Mouse (Mus musculus): ENCODE measurements at regions not wholly inside any gene's neighbourhood (a gene's known extent, or its start where the extent isn't known, plus 50 kb on each side); places are given as distances from the start of the nearest gene placed in this dataset.

- no peak for ATAC-seq (ENCODE audit: insufficient number of reproducible peaks, low FRiP score, low TSS enrichment, low read depth)
- H3K27ac ChIP-seq (replicated peaks; ENCODE audit: low read depth, low read length): no peak overlapping the region
- H3K4me1 ChIP-seq (ENCODE audit: control insufficient read depth, insufficient read depth, low read length): no peaks in the 10 kb centered on the region
- no peak for DNase-seq (ENCODE audit: low spot score)
- no peak overlapping the region for H3K4me3 ChIP-seq (ENCODE audit: low read depth, low read length)
- H3K4me2 ChIP-seq (ENCODE audit: low read depth, severe bottlenecking): no peak overlapping the region
- H3K36me3 ChIP-seq (ENCODE audit: control insufficient read depth, insufficient read depth, low read length): no peaks in the 10 kb centered on the region
- no peaks in the 10 kb centered on the region for H3K9me3 ChIP-seq (ENCODE audit: control insufficient read depth, low read length)
- 53% methylated on average over 2 of the region's 2 CpGs for WGBS
- H3K9ac ChIP-seq (ENCODE audit: low read length): no peak overlapping the region
- no peaks in the 10 kb centered on the region for H3K27me3 ChIP-seq (ENCODE audit: control insufficient read depth, insufficient read depth, low read length)
Measured at GRCm38 (mm10) chr15:62524628-62525027, 1320.3 kb downstream of the Gsdmc2 start.

DNA sequence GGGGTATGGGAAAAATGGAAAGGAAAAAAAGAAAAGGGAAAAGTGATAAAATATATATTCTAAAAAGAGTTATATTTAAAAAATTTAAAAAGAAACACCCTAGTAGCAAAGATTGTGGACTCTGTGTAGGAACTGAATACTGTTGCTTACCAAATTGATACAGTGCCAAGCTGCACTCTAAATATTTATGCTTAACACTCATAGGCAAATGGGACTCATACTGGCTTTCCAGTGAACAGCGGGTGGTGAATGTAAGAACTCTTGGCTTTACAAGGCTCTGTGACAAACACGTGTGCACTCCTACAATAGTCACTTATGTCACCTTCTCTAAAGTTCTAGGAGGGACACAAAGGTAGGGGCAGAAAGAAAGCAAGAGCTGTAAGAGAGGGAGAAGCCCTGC lies 1320.8 kb downstream of the Gsdmc2 start:
- no peak for ATAC-seq (ENCODE audit: insufficient number of reproducible peaks, low FRiP score, low TSS enrichment, low read depth)
- Histone ChIP-seq H3K27ac (replicated peaks; ENCODE audit: low read depth, low read length) (no peak overlapping the region), H3K9me3 (ENCODE audit: control insufficient read depth, low read length) (no peaks in the 10 kb centered on the region), H3K4me2 (ENCODE audit: low read depth, severe bottlenecking) (no peak overlapping the region), H3K36me3 (ENCODE audit: control insufficient read depth, insufficient read depth, low read length) (no peaks in the 10 kb centered on the region), H3K27me3 (ENCODE audit: control insufficient read depth, insufficient read depth, low read length) (no peaks in the 10 kb centered on the region), H3K9ac (ENCODE audit: low read length) (no peak overlapping the region), H3K4me3 (ENCODE audit: low read depth, low read length) (no peak overlapping the region), H3K4me1 (ENCODE audit: control insufficient read depth, insufficient read depth, low read length) (no peaks in the 10 kb centered on the region)
- no peak for DNase-seq (ENCODE audit: low spot score)
- 72% methylated on average over 2 of the region's 2 CpGs for WGBS

DNA sequence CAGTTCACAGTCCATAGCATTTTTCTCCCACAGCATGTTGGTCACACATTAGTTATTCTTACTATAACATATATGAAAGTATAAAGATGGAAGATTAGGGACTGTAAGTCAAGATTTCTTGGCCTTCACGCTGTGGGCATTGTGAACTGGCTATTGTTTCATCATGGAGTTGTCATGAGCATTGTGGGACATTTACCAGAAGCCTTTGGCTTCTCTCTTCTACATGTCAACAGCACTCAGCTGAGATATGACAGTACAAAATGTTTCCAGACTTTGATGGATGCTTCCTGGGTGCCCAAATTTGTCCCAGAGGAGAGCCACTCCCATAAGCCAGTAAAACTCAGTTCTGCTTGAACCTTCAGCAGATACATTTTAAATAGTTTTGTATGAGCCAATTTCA lies 1331.5 kb downstream of the Gsdmc2 start:
- H3K9me3 ChIP-seq (ENCODE audit: control insufficient read depth, low read length): no peaks in the 10 kb centered on the region
- H3K27me3 ChIP-seq (ENCODE audit: control insufficient read depth, insufficient read depth, low read length): no peaks in the 10 kb centered on the region
- ATAC-seq (ENCODE audit: insufficient number of reproducible peaks, low FRiP score, low TSS enrichment, low read depth) (no peak), DNase-seq (ENCODE audit: low spot score) (no peak)
- H3K27ac ChIP-seq (replicated peaks; ENCODE audit: low read depth, low read length): no peak overlapping the region
- no peaks in the 10 kb centered on the region for H3K36me3 ChIP-seq (ENCODE audit: control insufficient read depth, insufficient read depth, low read length)
- H3K9ac ChIP-seq (ENCODE audit: low read length): no peak overlapping the region
- 89% methylated on average over 1 of the region's 1 CpGs for WGBS
- no peak overlapping the region for H3K4me2 ChIP-seq (ENCODE audit: low read depth, severe bottlenecking)
- no peak overlapping the region for H3K4me3 ChIP-seq (ENCODE audit: low read depth, low read length)
- no peaks in the 10 kb centered on the region for H3K4me1 ChIP-seq (ENCODE audit: control insufficient read depth, insufficient read depth, low read length)

DNA sequence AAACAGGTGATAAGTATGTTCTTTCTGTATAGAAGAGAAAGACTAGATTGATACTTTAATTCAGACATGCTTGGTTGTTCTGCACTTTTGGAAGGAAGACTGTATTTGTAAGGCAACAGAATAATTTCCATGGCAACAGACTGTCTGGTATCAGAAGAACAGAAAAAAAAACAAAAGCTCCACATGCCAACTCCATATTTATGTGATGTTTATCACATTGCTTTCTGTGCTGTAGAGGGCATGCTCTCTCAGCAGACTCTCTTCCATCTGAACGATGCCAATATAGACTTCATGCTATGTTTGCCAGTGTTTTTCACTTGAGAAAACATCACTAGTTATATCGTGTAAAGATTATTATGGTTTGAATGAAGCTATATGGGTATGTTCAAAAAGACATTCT lies 1333.5 kb downstream of the Gsdmc2 start:
- Histone ChIP-seq H3K4me3 (ENCODE audit: low read depth, low read length) (no peak overlapping the region), H3K36me3 (ENCODE audit: control insufficient read depth, insufficient read depth, low read length) (no peaks in the 10 kb centered on the region), H3K9me3 (ENCODE audit: control insufficient read depth, low read length) (no peaks in the 10 kb centered on the region), H3K27ac (replicated peaks; ENCODE audit: low read depth, low read length) (no peak overlapping the region), H3K27me3 (ENCODE audit: control insufficient read depth, insufficient read depth, low read length) (no peaks in the 10 kb centered on the region), H3K9ac (ENCODE audit: low read length) (no peak overlapping the region), H3K4me1 (ENCODE audit: control insufficient read depth, insufficient read depth, low read length) (no peaks in the 10 kb centered on the region), H3K4me2 (ENCODE audit: low read depth, severe bottlenecking) (no peak overlapping the region)
- DNase-seq (ENCODE audit: low spot score) (no peak), ATAC-seq (ENCODE audit: insufficient number of reproducible peaks, low FRiP score, low TSS enrichment, low read depth) (no peak)
- 87% methylated on average over 2 of the region's 2 CpGs for WGBS

GRCm38 (mm10) chr15:62503866-62504265 lies 1341.1 kb downstream of the Gsdmc2 start:
- no peaks in the 10 kb centered on the region for H3K27me3 ChIP-seq (ENCODE audit: control insufficient read depth, insufficient read depth, low read length)
- H3K4me1 ChIP-seq (ENCODE audit: control insufficient read depth, insufficient read depth, low read length): peaks cover 6% of the 10 kb centered on the region; the same call in 1 of the 2 replicates
- H3K9me3 ChIP-seq (ENCODE audit: control insufficient read depth, low read length): no peaks in the 10 kb centered on the region
- WGBS: 57% methylated on average over 3 of the region's 3 CpGs
- H3K9ac ChIP-seq (ENCODE audit: low read length): no peak overlapping the region
- DNase-seq (ENCODE audit: low spot score) (no peak), ATAC-seq (ENCODE audit: insufficient number of reproducible peaks, low FRiP score, low TSS enrichment, low read depth) (no peak)
- H3K36me3 ChIP-seq (ENCODE audit: control insufficient read depth, insufficient read depth, low read length): no peaks in the 10 kb centered on the region
- no peak overlapping the region for H3K4me2 ChIP-seq (ENCODE audit: low read depth, severe bottlenecking)
- H3K27ac ChIP-seq (replicated peaks; ENCODE audit: low read depth, low read length): no peak overlapping the region
- no peak overlapping the region for H3K4me3 ChIP-seq (ENCODE audit: low read depth, low read length)

- Histone ChIP-seq H3K4me2 (ENCODE audit: low read depth, severe bottlenecking) (no peak overlapping the region), H3K27ac (replicated peaks; ENCODE audit: low read depth, low read length) (no peak overlapping the region), H3K27me3 (ENCODE audit: control insufficient read depth, insufficient read depth, low read length) (no peaks in the 10 kb centered on the region), H3K9me3 (ENCODE audit: control insufficient read depth, low read length) (no peaks in the 10 kb centered on the region), H3K4me1 (ENCODE audit: control insufficient read depth, insufficient read depth, low read length) (peaks cover 6% of the 10 kb centered on the region; the same call in 1 of the 2 replicates), H3K9ac (ENCODE audit: low read length) (no peak overlapping the region), H3K4me3 (ENCODE audit: low read depth, low read length) (no peak overlapping the region), H3K36me3 (ENCODE audit: control insufficient read depth, insufficient read depth, low read length) (no peaks in the 10 kb centered on the region)
- ATAC-seq (ENCODE audit: insufficient number of reproducible peaks, low FRiP score, low TSS enrichment, low read depth): no peak
- WGBS: 41% methylated on average over 4 of the region's 4 CpGs
- DNase-seq (ENCODE audit: low spot score): peak; percentile 23
Measured at GRCm38 (mm10) chr15:62500966-62501365, 1344.0 kb downstream of the Gsdmc2 start.

- H3K9ac ChIP-seq (ENCODE audit: low read length): no peak overlapping the region
- no peaks in the 10 kb centered on the region for H3K36me3 ChIP-seq (ENCODE audit: control insufficient read depth, insufficient read depth, low read length)
- 70% methylated on average over 2 of the region's 2 CpGs for WGBS
- no peaks in the 10 kb centered on the region for H3K9me3 ChIP-seq (ENCODE audit: control insufficient read depth, low read length)
- no peak for ATAC-seq (ENCODE audit: insufficient number of reproducible peaks, low FRiP score, low TSS enrichment, low read depth)
- no peak overlapping the region for H3K4me2 ChIP-seq (ENCODE audit: low read depth, severe bottlenecking)
- H3K4me3 ChIP-seq (ENCODE audit: low read depth, low read length): no peak overlapping the region
- DNase-seq (ENCODE audit: low spot score): no peak
- no peaks in the 10 kb centered on the region for H3K27me3 ChIP-seq (ENCODE audit: control insufficient read depth, insufficient read depth, low read length)
- peaks cover 6% of the 10 kb centered on the region; the same call in 1 of the 2 replicates for H3K4me1 ChIP-seq (ENCODE audit: control insufficient read depth, insufficient read depth, low read length)
- no peak overlapping the region for H3K27ac ChIP-seq (replicated peaks; ENCODE audit: low read depth, low read length)
Measured at GRCm38 (mm10) chr15:62500522-62500921, 1344.5 kb downstream of the Gsdmc2 start.

DNA sequence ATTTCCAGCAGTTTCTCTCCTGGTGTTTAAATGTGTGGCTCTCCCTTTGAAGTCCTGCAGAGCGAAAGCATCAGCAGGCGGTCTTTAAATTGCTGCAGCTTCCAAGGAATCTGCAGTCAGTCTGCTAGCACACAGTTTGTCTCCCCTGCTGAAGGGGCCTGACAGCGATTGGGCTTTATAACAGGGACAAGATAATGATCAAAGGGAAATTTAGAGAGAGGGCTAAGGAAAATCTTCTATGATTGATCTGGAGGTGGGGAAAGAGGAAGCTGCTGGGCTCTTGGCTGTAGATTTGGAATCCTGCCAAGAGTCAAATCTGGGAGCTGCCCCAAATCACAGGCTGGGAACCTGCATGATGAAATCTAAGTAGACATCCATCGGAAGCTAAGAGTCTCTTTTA lies 1348.8 kb downstream of the Gsdmc2 start:
- no peak overlapping the region for H3K4me3 ChIP-seq (ENCODE audit: low read depth, low read length)
- H3K36me3 ChIP-seq (ENCODE audit: control insufficient read depth, insufficient read depth, low read length): no peaks in the 10 kb centered on the region
- no peak overlapping the region for H3K4me2 ChIP-seq (ENCODE audit: low read depth, severe bottlenecking)
- no peak for ATAC-seq (ENCODE audit: insufficient number of reproducible peaks, low FRiP score, low TSS enrichment, low read depth)
- WGBS: 5% methylated on average over 4 of the region's 4 CpGs
- DNase-seq (ENCODE audit: low spot score): peak; percentile 26
- H3K4me1 ChIP-seq (ENCODE audit: control insufficient read depth, insufficient read depth, low read length): peaks cover 5% of the 10 kb centered on the region; the same call in 1 of the 2 replicates
- H3K27ac ChIP-seq (replicated peaks; ENCODE audit: low read depth, low read length): no peak overlapping the region
- H3K27me3 ChIP-seq (ENCODE audit: control insufficient read depth, insufficient read depth, low read length): no peaks in the 10 kb centered on the region
- no peak overlapping the region for H3K9ac ChIP-seq (ENCODE audit: low read length)
- H3K9me3 ChIP-seq (ENCODE audit: control insufficient read depth, low read length): no peaks in the 10 kb centered on the region

- no peak for DNase-seq (ENCODE audit: low spot score)
- no peaks in the 10 kb centered on the region for H3K9me3 ChIP-seq (ENCODE audit: control insufficient read depth, low read length)
- 27% methylated on average over 3 of the region's 3 CpGs for WGBS
Measured at GRCm38 (mm10) chr15:62492350-62492749, 1352.6 kb downstream of the Gsdmc2 start.

More at GRCm38 (mm10) chr15:62492350-62492749, 1352.6 kb downstream of the Gsdmc2 start:
- no peaks in the 10 kb centered on the region for H3K36me3 ChIP-seq (ENCODE audit: control insufficient read depth, insufficient read depth, low read length)
- no peaks in the 10 kb centered on the region for H3K27me3 ChIP-seq (ENCODE audit: control insufficient read depth, insufficient read depth, low read length)
- no peak overlapping the region for H3K4me2 ChIP-seq (ENCODE audit: low read depth, severe bottlenecking)
- no peak for ATAC-seq (ENCODE audit: insufficient number of reproducible peaks, low FRiP score, low TSS enrichment, low read depth)
- no peak overlapping the region for H3K4me3 ChIP-seq (ENCODE audit: low read depth, low read length)
- H3K27ac ChIP-seq (replicated peaks; ENCODE audit: low read depth, low read length): no peak overlapping the region
- H3K4me1 ChIP-seq (ENCODE audit: control insufficient read depth, insufficient read depth, low read length): no peaks in the 10 kb centered on the region
- no peak overlapping the region for H3K9ac ChIP-seq (ENCODE audit: low read length)
